Mouse (Mus musculus) fibroblast of lung, adult 2 months (primary cell): Measurements from ENCODE around the gene Nobox.

Experiments used
- DNase-seq: peaks from one replicate; pipeline ENCODE4 v3.0.0-alpha.2; 2011; ENCODE audit warnings: low read depth

Gene Nobox

GRCm38 (mm10) chr6:43309454-43309853, at the start of gene Nobox:
Nobox (minus strand) TSS chr6:43309554.
- no peak for DNase-seq

GRCm38 (mm10) chr6:43354562-43355241, 45.3 kb upstream of the Nobox start:
- no peak for DNase-seq

DNA sequence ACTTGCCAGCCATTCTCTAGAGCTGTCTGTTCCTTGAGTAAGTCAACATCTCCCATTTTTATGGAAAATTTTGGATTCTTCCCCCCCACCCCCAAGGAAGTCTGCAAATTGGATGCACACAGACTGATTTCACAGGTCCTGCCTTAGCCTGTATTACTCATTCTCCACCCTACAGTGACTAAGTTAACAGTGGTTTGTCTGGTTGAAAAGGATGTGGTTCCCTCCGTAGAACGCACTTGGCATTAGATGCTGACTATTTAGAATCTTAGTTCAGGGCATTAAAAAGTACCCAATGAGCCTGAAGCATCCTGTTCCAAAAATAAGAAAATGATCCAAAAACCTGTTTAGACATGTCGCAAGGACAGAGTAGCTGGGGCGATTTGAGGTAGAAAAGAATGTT, 44.1 kb upstream of the Nobox start:
- DNase-seq = peak; percentile 31

- DNase-seq = no peak
Measured at GRCm38 (mm10) chr6:43349083-43349482, 39.7 kb upstream of the Nobox start.

DNA sequence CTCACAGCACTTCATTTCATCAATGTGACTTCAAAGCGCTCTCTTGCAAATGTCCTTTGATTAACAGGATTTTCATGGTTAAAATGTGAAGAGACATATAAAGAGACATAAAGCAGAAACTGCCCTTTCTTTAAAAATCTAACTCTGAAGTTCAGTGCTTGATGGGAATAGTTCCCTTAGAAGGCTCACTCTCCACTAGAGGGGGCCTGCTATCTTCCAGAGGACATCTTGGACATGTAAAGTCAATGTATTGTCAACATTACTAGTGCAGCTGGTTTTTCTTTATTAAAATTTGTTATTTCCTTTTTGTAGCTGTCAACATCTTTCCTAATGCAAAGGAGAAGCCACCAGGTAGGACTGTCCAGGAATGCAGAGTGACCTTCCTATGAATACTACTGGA, 38.3 kb upstream of the Nobox start:
- no peak for DNase-seq

- DNase-seq = no peak
Measured at GRCm38 (mm10) chr6:43343006-43343405, 33.7 kb upstream of the Nobox start.

GRCm38 (mm10) chr6:43342386-43342785, 33.0 kb upstream of the Nobox start:
- DNase-seq = no peak

DNA sequence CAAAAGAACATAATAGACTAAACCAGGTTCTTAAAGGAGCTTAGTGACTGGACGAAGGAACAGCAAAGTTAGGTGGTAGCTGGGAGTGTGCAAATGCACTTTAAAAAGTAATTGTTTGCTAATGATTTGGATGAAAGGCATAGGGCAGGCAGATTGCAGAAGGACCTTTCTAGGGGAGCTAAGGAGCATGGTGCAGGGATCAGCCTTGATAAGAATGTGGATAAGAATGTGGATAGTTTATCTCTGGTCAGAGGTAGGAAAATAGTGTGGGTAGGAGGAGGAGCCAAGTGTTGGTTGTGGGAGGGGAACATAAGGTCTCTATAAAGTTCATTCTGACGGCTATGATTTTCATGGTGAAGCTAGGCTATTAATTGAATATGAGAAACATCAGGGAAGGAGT, 29.4 kb upstream of the Nobox start:
- no peak for DNase-seq

DNA sequence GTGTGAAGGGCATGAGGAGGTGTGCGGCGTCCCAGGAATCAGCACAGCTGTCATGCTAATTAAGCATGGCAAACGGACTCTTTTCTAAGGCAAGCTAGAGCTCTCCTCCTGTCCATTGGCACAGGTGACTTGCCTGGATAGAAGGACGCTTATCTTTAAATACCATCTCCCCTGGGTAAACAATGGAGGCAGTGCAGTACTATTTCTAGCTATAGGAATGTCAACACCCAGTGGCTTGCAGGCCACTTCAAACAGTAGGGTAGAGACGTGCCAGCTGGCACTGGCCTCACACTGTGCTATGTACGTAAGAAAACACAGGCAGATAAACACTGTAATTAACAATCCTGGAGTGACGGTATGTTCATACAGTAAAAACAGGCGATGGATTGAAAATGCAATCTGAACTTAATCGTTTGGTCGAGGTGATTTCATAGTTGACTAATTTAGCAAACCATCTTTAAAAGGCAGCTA, 28.2 kb upstream of the Nobox start:
- no peak for DNase-seq

- DNase-seq = no peak
Measured at GRCm38 (mm10) chr6:43335619-43336234, 26.4 kb upstream of the Nobox start.

DNA sequence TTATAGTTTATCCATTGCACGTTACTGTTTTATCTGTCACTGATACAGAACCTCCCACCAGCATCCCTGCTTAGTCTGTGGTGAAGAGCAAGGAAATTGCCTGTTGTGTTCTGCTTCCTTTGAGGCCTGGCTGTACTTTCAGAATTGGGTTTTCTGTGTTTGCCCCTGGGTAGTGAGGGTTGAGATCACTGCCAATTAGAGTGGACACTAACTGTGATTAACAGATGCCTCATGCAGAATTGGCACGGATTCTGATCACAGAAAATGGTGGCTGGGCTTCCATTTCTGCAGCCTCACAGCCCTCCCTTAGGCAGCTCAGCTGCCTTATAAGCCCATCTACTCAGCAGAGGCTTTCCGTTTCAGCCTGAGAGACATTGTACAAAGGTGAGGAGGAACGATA, 24.1 kb upstream of the Nobox start:
- DNase-seq = no peak

- DNase-seq = no peak
Measured at GRCm38 (mm10) chr6:43312961-43313656, 3.8 kb upstream of the Nobox start.

GRCm38 (mm10) chr6:43312546-43312945, 3.2 kb upstream of the Nobox start:
- no peak for DNase-seq

DNA sequence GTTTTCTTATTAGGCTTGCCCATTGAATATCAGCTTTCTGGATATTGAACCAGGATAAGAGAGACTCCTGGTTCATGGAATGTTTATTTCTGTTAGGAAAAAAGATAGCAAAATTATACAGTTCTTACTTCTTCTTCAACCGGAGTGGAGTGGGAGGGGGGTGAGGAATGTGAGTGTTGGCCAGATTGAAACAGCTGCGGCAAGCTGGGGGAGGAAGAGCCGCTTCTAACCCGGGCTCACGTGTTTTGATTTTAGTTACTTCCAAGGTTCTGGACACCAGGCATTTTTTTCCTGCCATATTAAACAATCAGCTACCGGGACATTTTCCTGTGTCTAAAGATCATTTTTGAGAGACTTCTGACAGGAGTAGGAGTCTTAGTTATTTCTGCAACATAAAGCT, 717 bp upstream of the Nobox start:
- DNase-seq = no peak

DNA sequence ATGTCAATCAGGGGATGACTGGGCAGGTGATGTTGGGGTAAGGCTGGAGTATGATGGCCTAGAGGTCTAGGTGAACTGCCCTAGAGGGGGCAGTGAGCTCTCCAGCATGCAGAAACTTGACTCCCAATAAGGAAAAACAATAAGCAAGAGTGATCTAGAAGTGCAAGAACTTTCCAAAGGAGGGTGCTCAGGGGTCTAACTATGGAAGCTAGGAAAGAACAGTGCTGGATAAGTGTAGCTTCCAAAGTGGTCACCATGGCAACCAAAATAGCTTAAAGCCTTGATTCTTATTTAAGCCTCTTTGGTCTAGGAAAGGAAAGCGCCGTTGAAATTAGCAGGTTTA, 11.9 kb downstream of the Nobox start:
- DNase-seq = no peak

GRCm38 (mm10) chr6:43296798-43297507, 12.4 kb downstream of the Nobox start:
- DNase-seq = peak; percentile 36

DNA sequence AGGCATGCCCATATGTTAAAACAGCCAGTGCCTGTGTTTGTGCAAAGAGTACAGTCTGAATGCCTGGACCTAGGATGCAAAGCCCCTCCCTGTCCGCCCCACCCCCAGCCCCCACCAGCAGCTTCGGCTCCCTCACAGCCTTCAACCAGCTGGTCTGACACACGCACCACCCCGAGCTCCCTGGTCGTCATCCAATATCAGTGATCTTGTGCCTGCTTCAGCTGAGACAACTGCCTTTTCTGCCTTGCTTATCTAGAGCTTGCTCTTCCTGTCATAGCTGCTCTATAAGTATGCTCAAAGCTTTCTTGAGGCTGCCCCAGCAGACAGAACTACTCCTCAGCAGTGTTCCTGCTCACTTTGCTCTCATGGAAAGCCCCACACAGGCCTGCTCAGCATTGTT, 13.4 kb downstream of the Nobox start:
- no peak for DNase-seq

GRCm38 (mm10) chr6:43293175-43293574, 16.2 kb downstream of the Nobox start:
- DNase-seq = no peak

GRCm38 (mm10) chr6:43292471-43293076, 16.8 kb downstream of the Nobox start:
- peak; percentile 58 for DNase-seq

DNA sequence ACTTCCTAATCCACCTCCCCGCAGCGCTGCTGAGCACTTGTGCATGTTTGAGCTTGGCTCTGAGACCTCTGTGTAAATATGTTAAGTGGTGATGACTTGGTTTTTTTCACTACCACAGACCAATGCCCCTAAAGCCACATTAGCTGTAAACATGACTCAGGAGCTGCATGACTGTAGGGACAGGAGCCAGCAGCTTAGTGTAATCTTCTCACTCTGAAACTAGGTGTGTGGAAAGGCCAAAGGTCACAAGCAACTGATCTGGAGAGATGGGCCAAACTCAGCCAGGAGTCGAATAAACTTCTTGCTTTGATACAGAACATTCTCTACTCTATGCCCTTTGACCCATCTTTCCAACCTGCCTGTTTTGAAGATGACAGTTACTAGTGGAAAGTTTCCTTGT, 17.3 kb downstream of the Nobox start:
- peak; percentile 35 for DNase-seq

- DNase-seq = no peak
Measured at GRCm38 (mm10) chr6:43280481-43280880, 28.9 kb downstream of the Nobox start.

DNA sequence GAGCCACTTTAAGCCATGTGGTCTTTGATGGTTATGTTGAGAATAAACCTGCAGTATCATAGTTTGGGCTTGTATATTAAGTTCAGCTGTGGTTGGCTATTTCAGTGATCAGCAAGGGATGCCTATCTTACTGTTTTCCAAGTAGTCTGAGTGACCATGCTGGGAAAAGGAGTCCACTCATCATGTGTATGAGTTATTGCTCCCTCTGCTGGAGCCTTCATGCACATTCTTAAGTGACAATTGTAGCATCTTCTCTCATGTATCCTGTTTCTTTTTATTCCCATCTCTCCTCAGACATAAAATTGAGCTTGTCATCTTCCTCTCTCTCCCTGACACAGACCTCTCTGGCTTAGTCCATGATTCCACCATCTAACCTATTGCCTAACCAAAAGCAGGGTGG, 31.1 kb downstream of the Nobox start:
- DNase-seq = no peak
